Mouse (Mus musculus) leukemia stem cell, adult 10-12 weeks (primary cell): ENCODE data around the gene Wdcp. TPM values are rescaled to one million over a fixed set of nuclear protein-coding genes. Genes with fewer than 3 reads are reported as not detected.

Experiments used
- polyA plus RNA-seq: library from polyadenylated mRNA; stranded (reverse); fragments of >175 nt; gene quantifications from 2 replicates; pipeline ENCODE4 v1.2.3, GENCODE M21; 2012; ENCODE audit warnings: low replicate concordance

Wdcp gene
- 0.54 and 1.8 TPM in 2 replicates for polyA plus RNA-seq

DNA sequence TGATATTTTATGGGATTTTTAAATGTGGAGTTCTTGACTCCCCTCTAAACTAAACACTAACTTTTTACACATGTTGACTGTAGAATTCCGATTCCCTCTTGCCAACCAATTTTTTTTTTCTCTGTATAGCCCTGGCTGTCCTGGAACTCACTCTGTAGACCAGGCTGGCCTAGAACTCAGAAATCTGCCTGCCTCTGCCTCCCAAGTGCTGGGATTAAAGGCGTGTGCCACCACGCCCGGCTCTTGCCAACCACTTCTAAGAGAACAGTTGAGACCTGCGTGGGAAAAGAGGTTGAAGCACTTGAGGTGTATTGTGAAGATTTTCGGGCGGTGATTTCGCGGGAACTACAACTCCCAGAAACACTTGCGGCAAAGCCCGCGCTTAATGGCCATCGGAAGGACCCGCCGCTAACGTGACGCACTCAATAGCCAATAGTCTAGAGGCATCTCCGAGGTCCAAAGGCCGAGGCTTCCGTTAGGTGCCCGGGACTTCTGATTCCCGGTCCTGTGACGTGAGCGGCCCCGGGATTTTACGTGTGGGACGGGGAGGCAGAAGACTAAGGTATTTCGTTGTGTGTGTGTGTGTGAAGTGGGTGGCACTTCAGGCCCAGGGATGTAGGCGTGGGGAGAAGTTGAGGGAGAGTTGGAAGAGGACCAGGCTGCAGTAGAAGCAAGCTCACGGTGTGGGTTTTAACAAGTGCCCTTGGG, at the start of gene Wdcp:
TSS of gene Wdcp (plus strand) at position 414 of the 708 bp plus-strand sequence.

DNA sequence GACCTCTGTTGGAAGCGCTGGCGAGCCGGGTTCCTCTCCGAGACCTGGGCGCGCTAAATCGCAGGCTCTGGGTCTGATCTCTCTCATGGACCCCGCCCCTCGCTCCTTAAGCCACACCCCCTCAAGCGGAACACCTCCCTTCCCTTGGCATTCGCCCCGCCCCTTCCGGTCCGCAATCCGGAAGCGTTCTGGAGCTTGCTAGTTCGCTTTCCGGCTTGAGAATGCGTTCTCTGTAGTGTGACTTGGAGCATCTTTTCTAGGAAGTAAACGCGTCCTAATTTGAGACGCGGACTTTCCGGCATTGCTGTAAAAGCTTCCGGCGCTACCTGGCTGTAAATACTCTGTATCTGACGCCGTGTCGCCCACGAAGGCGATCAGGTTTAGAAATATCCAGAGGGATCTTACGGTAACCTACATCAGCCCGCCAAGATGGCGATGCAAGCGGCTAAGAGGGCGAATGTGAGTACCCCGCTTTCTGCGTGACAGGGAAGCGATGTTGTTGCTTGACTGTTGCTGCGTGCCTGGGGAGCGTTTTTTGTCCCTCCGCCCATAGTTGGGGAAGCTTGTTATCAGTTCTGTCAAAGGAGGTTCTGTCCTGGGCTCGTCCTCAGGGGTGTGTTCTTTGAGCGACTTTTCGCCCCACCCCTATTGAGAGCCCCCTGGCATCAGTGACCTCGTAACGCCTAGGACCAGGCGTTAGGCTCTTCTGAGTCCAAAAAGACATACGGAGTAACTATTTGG, 25.6 kb upstream of the Wdcp start, which contains the start of gene Sf3b6:
TSS of gene Sf3b6 (plus strand) at position 184 of the 741 bp plus-strand sequence.

DNA sequence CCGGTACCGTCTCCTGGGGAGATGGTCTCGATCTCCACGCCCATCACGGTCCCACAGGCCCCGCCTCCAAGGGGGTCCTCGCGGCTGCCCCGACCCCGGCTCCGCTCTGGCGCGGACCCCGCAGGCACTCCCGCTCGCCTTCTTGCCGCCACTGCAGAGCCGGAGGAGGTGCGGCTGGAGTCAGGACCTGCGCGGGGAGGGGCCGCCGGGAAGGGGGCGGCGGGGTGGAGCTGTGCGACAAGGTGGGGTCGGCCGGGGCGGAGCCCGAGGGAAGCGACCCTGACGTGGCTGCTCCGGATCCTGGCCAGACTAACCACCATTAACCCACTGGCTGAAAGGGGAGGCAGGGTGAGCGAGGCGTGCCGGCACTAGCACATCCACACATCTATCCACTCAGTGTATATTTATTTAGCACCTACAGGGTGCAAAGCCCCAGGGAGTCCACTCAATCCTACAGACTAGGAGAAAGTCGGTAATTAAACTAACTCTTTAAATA, 1.7 kb upstream of the Wdcp start, which contains the start of gene Fkbp1b:
TSS of gene Fkbp1b (minus strand) at position 200 of the 496 bp plus-strand sequence.

DNA sequence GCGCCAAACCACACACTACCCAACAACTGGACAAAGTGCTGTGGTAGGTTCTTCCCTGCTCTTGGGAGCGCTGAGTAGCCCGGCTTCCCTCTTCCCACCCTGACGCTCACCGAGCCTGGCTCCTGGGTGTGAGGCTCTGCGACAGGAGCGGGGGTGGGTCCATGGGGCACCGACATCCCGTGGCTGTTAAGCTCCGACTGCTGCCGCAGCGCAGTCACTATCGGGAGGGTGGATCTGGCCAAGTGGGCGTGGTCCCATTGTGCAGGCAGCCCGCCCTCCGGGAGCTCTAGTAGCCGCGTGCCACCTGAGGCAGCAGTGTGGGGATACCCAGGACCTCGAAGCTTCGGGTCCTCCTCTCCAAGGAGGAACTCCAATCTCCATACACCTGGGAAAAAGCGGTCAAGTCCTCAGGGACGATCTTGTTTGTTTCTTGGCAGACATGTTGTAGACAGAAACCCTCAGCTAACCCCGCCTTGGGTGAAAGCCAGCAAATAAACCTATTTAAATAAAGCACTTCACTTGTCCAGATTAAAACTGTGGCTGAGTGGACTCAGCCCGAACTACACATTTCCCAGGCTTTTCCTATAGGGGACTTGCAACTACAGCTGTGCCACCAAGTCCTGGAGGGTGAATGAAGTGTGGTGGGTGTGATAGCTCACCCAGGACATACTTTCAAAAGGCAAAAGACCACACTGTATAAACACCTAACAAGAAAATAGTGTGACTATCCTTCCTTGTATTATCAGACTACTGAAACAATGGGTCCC, 31.2 kb downstream of the Wdcp start, which contains the start of gene Mfsd2b:
TSS of gene Mfsd2b (minus strand) at position 199 of the 767 bp plus-strand sequence.

DNA sequence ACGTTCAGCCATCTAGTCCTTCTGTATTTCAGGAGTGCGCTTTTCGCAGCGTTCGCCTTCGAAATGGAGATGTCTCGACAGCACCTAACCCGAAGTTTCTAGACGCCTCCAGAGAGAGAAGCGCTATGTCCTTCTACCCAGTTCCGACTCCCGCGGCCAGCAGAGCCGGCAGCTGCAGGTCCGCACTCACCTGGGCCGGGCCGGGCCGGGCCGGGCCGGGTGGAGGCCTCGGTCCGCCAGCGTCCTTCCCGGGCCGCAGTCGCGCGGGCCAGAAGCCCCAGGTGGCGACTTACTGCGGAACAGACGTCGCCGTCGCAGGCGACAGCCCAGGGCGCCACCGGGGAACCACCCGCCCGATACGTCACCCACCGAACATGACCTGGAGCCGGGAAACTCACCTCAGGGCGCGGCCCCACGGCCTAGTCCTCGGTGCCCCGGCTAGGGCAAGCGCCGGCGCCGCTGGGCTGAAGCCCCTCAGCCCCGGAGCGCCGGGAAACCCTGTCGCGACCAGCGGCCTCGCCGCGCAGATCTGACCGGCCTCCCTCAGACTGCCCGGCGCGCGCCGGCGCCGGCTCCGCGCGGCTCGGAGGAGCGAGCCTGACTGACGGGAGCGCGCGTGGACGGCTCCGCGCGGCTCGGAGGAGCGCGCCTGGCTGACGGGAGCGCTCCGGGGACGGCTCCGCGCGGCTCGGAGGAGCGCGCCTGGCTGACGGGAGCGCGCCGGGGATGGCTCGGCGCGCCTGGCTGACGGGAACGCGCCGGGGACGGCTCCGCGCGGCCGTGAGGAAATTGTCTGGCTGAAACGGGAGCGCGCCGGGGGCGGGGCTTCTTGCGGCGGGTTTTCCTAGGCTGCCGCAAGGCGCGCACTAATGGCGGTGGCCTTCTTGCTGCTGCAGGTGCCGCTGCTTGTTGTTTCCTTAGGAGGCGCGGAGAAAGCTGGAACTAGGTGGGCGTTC, 64.1 kb downstream of the Wdcp start, which contains the start of gene Ubxn2a:
TSS of gene Ubxn2a (minus strand) at position 755 of the 956 bp plus-strand sequence.

Other genes with a start within 250 kb of the Wdcp start
- not detected in 2 replicates for gene Fam228a, start 104.9 kb upstream of the Wdcp start, polyA plus RNA-seq
- gene Pfn4, start 74.3 kb upstream of the Wdcp start, polyA plus RNA-seq = not detected in 2 replicates
- gene Fam228b, start 74.0 kb upstream of the Wdcp start, polyA plus RNA-seq = 0.55 and 0.60 TPM in 2 replicates
- 0.87 and 4.3 TPM in 2 replicates for gene Sf3b6, start 25.8 kb upstream of the Wdcp start, polyA plus RNA-seq
- gene Fkbp1b, start 1.7 kb upstream of the Wdcp start, polyA plus RNA-seq = 0.31 TPM in 1 of 2 replicates, not detected in the other
- gene Mfsd2b, start 31.1 kb downstream of the Wdcp start, polyA plus RNA-seq = 148 and 238 TPM in 2 replicates
- 3.0 and 21.0 TPM in 2 replicates for gene Ubxn2a, start 64.4 kb downstream of the Wdcp start, polyA plus RNA-seq
- 37.1 and 40.0 TPM in 2 replicates for gene Atad2b, start 74.0 kb downstream of the Wdcp start, polyA plus RNA-seq